Mouse (Mus musculus) cerebellum, adult 9-10 months (tissue): ENCODE measurements around the gene Folr1.

Experiments
- DNase-seq: peaks from one replicate; pipeline ENCODE4 v3.0.0; 2022

The Folr1 gene

GRCm38 (mm10) chr7:101870629-101871028, at the start of gene Folr1:
Folr1 (minus strand) TSS chr7:101870788.
- DNase-seq, result no peak

DNA sequence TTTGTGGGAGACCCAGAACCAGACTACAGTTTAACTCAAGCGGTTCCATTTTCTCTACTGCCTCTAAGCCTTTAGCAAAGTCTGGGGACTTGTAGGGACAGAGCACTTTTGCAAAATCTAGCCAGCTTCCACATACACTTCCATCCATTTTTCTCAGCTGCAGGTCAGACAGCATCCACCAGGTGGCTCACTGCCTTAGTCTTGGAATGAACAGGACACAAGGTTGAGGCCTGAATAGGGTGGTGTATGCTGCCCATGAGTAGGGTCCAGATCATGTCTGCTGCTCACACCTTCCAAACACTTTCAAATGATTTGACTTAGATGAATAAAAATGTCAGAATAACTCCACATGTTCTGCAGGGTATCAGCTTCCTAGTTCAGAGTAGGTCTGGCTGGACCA, 47.5 kb upstream of the Folr1 start:
- DNase-seq, result peak; percentile 75

DNA sequence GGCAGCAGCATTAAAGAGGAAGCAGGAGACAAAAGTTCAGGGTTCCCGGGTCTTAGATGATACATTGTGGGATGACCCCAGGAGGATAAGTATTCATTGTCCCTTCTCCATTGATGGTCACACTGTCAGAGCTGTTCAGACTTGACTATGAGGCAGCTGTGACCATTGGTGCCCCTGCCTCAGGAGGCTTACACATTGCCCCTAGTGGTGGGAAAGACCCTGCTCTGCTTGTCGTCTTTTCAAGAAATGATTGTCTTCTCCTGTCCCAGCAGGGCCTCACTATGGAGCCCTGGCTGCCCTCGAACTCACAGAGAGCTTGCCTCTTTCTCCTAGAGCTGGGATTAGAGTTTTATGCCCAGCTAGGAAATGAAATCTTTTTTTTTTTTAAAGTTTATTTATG, 41.4 kb upstream of the Folr1 start:
- no peak for DNase-seq

DNA sequence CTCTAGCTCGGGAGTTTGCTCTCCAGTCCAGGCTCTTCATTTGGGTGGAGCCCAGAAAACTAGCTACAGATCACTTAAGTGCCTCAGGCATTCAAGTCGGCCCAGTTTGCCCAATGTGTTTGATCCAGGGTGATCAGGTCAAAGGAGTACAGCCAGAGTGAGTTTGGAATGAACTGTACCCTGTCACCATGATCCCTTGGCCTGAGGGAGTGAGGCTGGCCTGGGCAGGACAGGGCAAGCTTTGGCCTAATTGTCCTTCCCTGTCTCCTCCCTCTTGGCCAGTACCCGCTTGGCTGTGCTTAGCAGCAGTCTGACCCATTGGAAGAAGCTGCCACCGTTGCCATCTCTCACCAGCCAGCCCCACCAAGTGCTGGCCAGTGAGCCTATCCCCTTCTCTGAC, 39.5 kb upstream of the Folr1 start:
- no peak for DNase-seq

- DNase-seq, result no peak
Observed at GRCm38 (mm10) chr7:101908367-101908766, 37.8 kb upstream of the Folr1 start.

DNA sequence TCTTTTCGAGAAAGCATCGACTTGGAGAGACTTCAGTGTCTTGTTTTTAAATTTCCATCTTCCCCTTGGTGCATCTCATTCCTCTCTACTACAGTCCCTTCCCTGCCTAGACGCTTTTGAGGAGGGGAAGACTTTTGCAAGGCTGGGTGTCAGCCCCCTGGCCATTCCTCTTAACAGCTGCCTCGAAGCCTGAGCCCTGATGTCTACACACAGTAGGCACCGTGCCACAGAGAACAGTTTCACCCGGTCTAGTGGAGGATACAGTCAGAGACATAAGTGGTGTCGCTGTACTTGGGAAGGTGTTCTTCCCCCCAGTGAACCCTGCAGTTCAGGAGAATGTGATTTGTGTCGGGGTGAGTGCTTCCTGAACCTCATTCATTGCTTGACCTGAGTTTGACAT, 36.1 kb upstream of the Folr1 start:
- DNase-seq, result no peak

DNA sequence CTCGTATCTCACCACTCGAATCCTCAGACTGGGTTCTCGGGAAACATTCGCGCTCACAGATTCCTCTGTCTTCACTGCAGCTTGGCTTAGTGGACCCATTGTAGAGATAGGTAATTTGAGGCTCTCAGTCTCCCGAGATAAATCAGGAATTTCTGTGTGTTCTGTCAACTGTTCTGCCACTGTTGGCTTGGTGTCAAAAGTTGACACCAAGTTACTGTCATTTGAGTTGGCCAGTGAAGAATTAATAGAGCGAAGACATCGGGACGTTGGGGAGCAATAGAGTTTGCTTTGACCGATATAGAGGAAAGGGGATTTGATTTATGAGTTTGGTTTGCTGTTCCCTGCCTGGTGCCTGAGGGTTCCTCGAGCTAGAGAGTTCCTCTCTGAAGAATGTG, 35.7 kb upstream of the Folr1 start, which contains the start of gene Tomt:
Tomt (minus strand) TSS at position 73 of the 395 bp plus-strand sequence.
- no peak for DNase-seq

DNA sequence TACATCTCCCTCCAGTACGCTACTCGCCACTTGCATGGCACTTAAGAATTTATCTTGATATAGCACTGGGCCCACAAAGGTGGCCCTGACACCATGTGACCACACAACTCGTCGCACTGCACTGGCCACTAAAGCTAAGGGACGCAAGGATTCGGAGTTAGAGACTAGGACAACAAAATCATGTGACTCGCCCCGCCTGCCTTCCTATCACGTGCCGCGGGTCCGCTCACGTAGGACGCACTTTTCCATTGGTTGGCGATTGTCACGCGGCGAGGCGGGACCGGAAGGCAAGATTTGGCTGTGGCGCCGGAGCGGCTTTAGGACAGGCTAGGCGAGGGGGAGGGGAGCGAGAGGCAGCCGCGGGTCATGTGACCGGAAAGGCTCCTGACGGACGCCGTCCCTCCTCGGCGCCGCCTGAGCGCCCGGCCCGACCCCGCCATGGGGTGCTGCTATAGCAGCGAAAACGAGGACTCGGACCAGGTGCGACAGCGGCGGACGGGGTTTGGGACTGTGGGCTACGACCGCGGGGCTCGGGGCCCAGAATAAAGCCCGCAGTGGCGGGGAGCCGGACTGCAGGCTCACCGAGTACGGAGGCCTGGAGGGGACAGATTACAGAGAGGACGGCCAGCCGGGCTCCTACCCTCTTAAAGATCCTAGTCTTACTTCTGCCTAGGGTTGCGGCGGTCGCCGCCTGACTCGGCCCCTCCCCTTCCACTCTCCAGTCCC, 35.1 kb upstream of the Folr1 start, which contains the start of gene Lamtor1:
Lamtor1 (plus strand) TSS at position 344 of the 726 bp plus-strand sequence.
- peak; percentile 99 for DNase-seq

DNA sequence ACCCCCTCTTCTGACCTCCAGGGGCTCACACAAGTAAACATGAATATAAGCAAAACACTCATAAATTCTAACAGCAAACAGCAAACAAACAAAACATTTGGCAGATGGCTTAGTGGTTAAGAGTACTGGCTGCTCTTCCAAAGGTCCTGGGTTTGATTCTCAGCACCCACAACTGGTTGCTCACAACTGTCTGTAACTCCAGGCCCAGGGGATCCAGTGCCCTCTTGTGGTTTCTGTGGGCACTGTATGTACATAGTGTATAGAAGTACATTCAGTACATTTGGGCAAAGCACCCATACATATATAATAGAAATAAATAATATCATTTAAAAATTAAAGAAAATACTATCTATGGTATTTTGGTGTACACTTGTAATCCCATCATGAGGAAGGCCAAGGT, 32.3 kb upstream of the Folr1 start:
- DNase-seq, result peak; percentile 31

DNA sequence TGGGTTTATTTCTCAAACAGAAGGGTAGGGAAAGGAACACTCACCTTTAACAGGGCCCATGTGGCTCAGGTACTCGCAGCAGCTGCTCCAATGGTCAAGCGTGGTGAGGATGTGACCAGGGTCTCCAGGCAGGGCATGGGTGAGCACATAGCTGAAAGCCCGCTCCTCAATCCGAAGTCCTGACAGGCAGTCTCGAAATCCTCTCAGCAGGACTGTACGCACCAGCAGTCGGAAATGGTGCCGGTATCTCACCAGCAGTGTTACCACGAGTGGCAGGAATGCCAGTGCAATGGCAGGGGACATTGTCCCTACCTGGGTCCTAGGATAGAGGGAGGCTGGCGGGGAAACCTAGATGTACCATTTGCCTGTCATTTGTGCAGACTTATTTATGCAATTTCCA, 31.4 kb upstream of the Folr1 start:
- peak; percentile 28 for DNase-seq

- no peak for DNase-seq
Observed at GRCm38 (mm10) chr7:101900331-101901097, 29.9 kb upstream of the Folr1 start.

- DNase-seq, result peak; percentile 99
Observed at GRCm38 (mm10) chr7:101896104-101897066, 25.8 kb upstream of the Folr1 start.

DNA sequence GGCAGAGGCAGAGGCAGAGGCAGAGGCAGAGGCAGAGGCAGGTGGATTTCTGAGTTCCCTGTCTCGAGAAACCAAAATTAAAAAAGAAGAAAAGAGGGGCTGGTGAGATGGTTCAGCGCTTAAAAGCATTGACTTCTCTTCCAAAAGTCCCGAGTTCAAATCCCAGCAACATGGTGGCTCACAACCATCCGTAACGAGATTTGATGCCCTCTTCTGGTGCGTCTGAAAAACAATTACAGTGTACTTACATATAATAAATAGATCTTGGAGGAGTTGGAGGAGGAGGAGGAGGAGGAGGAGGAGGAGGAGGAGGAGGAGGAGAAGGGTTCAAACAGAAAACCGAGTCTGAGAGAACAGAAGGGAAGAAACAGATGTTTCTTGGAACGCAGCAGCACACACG, 25.1 kb upstream of the Folr1 start:
- DNase-seq, result no peak

- no peak for DNase-seq
Observed at GRCm38 (mm10) chr7:101888460-101888859, 17.9 kb upstream of the Folr1 start.

DNA sequence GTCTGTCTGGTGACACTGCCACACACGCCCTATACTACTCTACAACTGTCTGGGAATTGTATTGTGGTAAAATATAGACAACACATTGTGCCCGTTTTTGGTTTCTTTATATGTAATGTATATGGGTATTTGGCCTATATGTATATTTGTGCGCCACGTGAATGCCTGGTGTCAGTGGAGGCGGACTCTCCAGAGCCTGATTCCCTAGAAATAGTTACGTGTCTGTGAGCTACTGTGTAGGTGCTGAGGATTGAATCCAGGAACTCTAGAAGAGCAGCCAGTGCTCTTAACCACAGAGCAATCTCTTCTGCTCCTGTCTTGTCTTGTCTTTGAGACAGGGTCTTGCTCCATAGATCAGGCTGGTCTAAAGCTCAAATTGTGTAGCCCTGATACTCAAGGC, 15.7 kb upstream of the Folr1 start:
- no peak for DNase-seq

GRCm38 (mm10) chr7:101884160-101884559, 13.6 kb upstream of the Folr1 start:
- DNase-seq, result no peak

DNA sequence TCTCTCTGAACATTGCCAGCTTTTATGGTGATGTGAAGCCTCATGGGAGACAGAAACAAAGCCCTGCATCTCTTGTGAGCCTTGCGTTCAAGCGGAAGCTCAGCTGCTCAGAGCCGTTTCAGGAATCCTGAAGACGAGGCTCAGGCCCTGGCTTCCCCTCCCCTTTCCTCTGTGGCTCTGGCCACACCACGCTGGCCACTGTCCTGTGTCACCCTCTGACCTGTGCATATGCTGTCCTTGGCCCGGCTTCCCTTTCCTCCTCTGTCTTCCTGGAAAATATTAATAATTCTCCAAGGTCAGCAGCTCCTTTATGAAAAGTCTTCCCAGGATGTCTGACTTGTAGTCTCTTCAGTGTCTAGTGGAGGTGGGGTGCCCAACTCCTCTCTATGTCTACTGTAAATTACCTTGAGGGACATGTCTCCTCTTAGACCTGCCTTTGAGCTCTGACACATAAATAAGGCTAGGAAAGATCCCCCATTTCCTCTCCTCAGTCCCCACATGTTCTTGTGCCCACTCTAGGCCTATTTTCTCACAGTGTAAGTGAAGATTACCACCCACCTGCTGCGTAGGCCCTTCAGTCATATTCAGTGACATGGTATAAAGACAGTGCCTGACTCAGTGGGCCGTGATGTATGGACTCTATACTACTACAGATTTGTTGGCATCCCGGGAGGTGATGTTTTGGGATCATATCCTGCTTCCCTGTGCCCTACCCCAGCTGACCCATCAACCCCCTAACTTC, 12.0 kb upstream of the Folr1 start:
- no peak for DNase-seq

DNA sequence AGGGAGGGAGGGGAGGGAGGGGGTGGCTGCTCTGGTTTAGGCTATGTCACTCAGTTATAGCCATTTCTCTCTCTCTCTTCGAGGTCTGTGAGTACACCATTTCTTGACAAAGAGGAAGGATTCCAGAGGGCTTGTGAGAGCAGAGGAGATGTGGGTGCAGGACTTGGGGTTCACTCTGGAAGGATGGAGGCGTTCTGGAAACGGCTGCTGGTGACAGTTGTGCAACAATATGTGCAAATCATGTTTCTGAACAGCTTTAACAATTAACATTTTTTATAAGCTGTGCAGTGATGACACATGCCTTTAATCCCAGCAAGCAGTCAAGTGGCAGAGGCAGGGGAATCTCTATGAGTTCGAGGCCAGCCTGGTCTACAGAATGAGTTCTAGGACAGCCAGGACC, 10.3 kb upstream of the Folr1 start:
- no peak for DNase-seq

DNA sequence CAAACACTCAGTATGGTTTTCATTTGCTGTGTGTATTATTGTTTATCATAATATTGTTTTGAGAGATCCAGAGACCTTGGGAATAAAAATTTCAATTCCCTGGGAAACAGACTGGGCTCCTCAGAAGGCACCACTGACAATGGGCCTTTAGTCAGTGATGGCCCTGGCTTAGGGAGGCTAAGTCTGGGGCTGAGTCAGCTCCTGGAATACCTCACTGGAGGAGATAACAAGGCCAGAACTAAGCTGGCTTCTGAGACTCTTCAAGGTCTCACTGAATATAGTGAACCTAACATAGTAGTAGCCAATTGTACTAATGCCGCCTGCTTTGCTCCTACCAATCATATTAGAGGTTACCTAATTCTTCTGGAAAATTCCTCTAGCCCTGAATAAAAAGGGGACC, 5.4 kb upstream of the Folr1 start:
- DNase-seq, result no peak

GRCm38 (mm10) chr7:101871296-101871695, 708 bp upstream of the Folr1 start:
- DNase-seq, result no peak

DNA sequence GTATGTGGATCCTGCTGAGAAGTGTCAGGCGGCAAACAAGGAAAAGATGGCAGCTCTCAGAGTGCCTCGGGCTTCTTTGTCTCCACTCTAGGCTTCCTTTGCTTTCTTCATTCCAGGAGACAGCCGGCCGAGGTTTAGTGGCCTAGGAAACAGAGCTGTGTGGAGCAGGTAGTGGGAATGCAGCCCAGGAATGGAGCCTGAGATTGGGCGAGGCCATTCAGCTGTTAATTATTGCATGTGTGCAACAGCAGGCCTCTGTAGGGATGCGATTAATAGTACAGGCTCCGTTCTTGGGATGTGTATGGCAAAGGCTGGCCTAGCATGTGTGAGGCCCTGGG, 1.5 kb downstream of the Folr1 start:
- no peak for DNase-seq
